Mouse (Mus musculus) cerebellum, adult 11-12 months (tissue): ENCODE results near the gene Asic3.

Experiments used
- DNase-seq: peaks from one replicate; pipeline ENCODE4 v3.0.0; 2022

The Asic3 gene

GRCm38 (mm10) chr5:24452030-24452690 lies 39.0 kb downstream of the Asic3 start, which contains the start of gene Agap3:
TSS of gene Agap3 (plus strand) at chr5:24452177.
- peak; percentile 76 for DNase-seq

GRCm38 (mm10) chr5:24452691-24453233 lies 39.6 kb downstream of the Asic3 start:
- peak; percentile 77 for DNase-seq

GRCm38 (mm10) chr5:24453283-24453984 lies 40.2 kb downstream of the Asic3 start:
- peak; percentile 91 for DNase-seq

- no peak for DNase-seq
Observed at GRCm38 (mm10) chr5:24453985-24454303, 40.8 kb downstream of the Asic3 start.

- no peak for DNase-seq
Observed at GRCm38 (mm10) chr5:24455076-24455475, 41.9 kb downstream of the Asic3 start.

GRCm38 (mm10) chr5:24455613-24456012 lies 42.4 kb downstream of the Asic3 start:
- DNase-seq, result no peak

- DNase-seq, result no peak
Observed at GRCm38 (mm10) chr5:24466762-24467161, 53.6 kb downstream of the Asic3 start.
